32 mouse cellular contexts compared by ENCODE assay signal in the genomic region with DNA sequence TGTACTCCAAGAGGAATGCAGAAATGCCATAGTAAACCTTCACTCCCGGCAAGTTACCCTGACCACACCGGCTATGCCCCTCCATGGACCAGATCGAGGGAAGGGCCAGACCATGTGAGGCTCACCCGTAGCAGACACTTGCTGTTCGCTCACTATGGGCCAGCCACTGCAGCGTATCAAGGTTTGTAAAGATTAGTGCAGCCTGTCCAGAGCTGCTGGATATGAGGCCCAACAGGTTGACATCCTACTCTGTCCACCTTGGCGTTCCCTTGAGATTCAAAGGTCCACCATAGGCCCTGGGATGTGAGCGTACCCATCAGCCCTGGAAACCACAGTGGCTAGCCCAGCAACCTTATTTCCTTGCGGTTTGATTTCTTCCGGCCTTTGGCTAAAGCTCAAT. TPM values are rescaled to one million over a fixed set of nuclear protein-coding genes. Genes with fewer than 3 reads are reported as not detected.
DNase-seq lines count a peak whose midpoint lies in the region; ATAC-seq and TF ChIP-seq lines count a peak whose summit lies in the region.
"Had no signal": no experiment of that assay in that cellular context is flagged by ENCODE, and none has a peak within 500 bp of the region (broad histone marks: within the 10 kb centered on the region; RNA-seq: fewer than 3 reads in every experiment).

No protein-coding gene starts in this region.

- TF ChIP-seq EP300 in lung, postnatal 0 days (IDR thresholded peaks at IDR 0.05) = no peak

- TF ChIP-seq CTCF in lung, postnatal 0 days (IDR thresholded peaks at IDR 0.05) = no peak

- H3K27me3 ChIP-seq in heart, embryonic 15.5 days = peaks cover 81% of the 10 kb centered on the region
- peaks cover 31% of the 10 kb centered on the region for H3K27me3 ChIP-seq in midbrain, embryonic 11.5 days (ENCODE audit: control insufficient read depth, insufficient read depth, low read length)
- H3K27me3 ChIP-seq in midbrain, embryonic 14.5 days (ENCODE audit: control insufficient read depth, insufficient read depth, low read length) = peaks cover 46% of the 10 kb centered on the region
- peaks cover 63% of the 10 kb centered on the region for H3K27me3 ChIP-seq in hindbrain, embryonic 13.5 days
- H3K27me3 ChIP-seq in limb, embryonic 14.5 days (ENCODE audit: control insufficient read depth, insufficient read depth, low read length) = peaks cover 39% of the 10 kb centered on the region
- H3K27me3 ChIP-seq in lung, postnatal 0 days (replicated peaks; ENCODE audit: insufficient read depth, low read length) = peaks cover 27% of the 10 kb centered on the region; the same call in 1 of the 2 replicates

- H3K4me2 ChIP-seq in heart, embryonic 15.5 days = 0 out of 2 replicates have a peak overlapping the region, but pooled peaks have one; percentile 78
- H3K4me2 ChIP-seq in midbrain, embryonic 11.5 days = no peak overlapping the region
- H3K4me2 ChIP-seq in midbrain, embryonic 14.5 days (ENCODE audit: low read length) = no peak overlapping the region
- peak overlapping the region; percentile 62; the same call in 1 of the 2 replicates for H3K4me2 ChIP-seq in hindbrain, embryonic 13.5 days
- H3K4me2 ChIP-seq in limb, embryonic 14.5 days (replicated peaks; ENCODE audit: low read depth, low read length, severe bottlenecking) = no peak overlapping the region
- no peak overlapping the region for H3K4me2 ChIP-seq in lung, postnatal 0 days (replicated peaks; ENCODE audit: low read depth, low read length)

- DNase-seq in heart, adult 18-20 months = no peak
- DNase-seq in midbrain, embryonic 11.5 days (ENCODE audit: low spot score, missing footprints) = peak; percentile 92
- no peak for DNase-seq in midbrain, embryonic 14.5 days
- DNase-seq in limb, embryonic 14.5 days (ENCODE audit: low spot score) = no peak
- no peak for DNase-seq in lung, postnatal 0 days (ENCODE audit: low spot score)
- DNase-seq: adrenal gland, postnatal 36 days; cerebellum, adult 18-20 months; gastrocnemius, adult 2 months; gastrocnemius, postnatal 36 days; heart, adult 2 months; heart, postnatal 14 days; kidney, adult 11 months; kidney, postnatal 14 days; layer of hippocampus, adult 9-11 months; lung, postnatal 36 days had no signal

- H3K36me3 ChIP-seq in heart, embryonic 15.5 days = no peaks in the 10 kb centered on the region
- H3K36me3 ChIP-seq in midbrain, embryonic 11.5 days (ENCODE audit: control insufficient read depth, insufficient read depth, low read length) = no peaks in the 10 kb centered on the region; the same call in 1 of the 2 replicates
- no peaks in the 10 kb centered on the region for H3K36me3 ChIP-seq in midbrain, embryonic 14.5 days (ENCODE audit: control insufficient read depth, insufficient read depth, low read length)
- H3K36me3 ChIP-seq in hindbrain, embryonic 13.5 days = peaks cover 4% of the 10 kb centered on the region; the same call in 1 of the 2 replicates
- 0 out of 2 replicates have a peak, but pooled peaks cover 12% of the 10 kb centered on the region for H3K36me3 ChIP-seq in limb, embryonic 14.5 days (ENCODE audit: control insufficient read depth, insufficient read depth, low read length)
- no peaks in the 10 kb centered on the region; the same call in 1 of the 2 replicates for H3K36me3 ChIP-seq in lung, postnatal 0 days (ENCODE audit: insufficient read depth, low read length)
- H3K36me3 ChIP-seq: midbrain, embryonic 13.5 days had no signal

- H3K4me3 ChIP-seq in heart, embryonic 15.5 days = no peak overlapping the region
- H3K4me3 ChIP-seq in midbrain, embryonic 11.5 days (ENCODE audit: low read depth, low read length) = no peak overlapping the region
- H3K4me3 ChIP-seq in midbrain, embryonic 14.5 days (replicated peaks; ENCODE audit: low read depth, low read length) = no peak overlapping the region
- peak overlapping the region; percentile 45; the same call in 1 of the 2 replicates for H3K4me3 ChIP-seq in hindbrain, embryonic 13.5 days
- 0 out of 2 replicates have a peak overlapping the region, but pooled peaks have one; percentile 41 for H3K4me3 ChIP-seq in limb, embryonic 14.5 days (replicated peaks; ENCODE audit: low read length)
- H3K4me3 ChIP-seq in lung, postnatal 0 days (ENCODE audit: low read depth, low read length) = no peak overlapping the region; the same call in 1 of the 2 replicates
- H3K4me3 ChIP-seq: heart, adult 2 months had no signal

- H3K27ac ChIP-seq in heart, embryonic 15.5 days = no peak overlapping the region
- H3K27ac ChIP-seq in midbrain, embryonic 11.5 days (ENCODE audit: low read depth, low read length) = no peak overlapping the region
- H3K27ac ChIP-seq in midbrain, embryonic 14.5 days (replicated peaks; ENCODE audit: low read depth, low read length) = no peak overlapping the region
- H3K27ac ChIP-seq in hindbrain, embryonic 13.5 days = no peak overlapping the region
- no peak overlapping the region for H3K27ac ChIP-seq in limb, embryonic 14.5 days (replicated peaks; ENCODE audit: low read depth, low read length)
- no peak overlapping the region for H3K27ac ChIP-seq in lung, postnatal 0 days (ENCODE audit: low read length)
- H3K27ac ChIP-seq: gastrocnemius, adult 2 months; heart, adult 2 months; heart, embryonic 13.5 days; lung, embryonic 15.5 days; midbrain, embryonic 13.5 days had no signal

- no peak for ATAC-seq in heart, embryonic 15.5 days (replicated peaks; ENCODE audit: insufficient number of reproducible peaks, insufficient read depth, low FRiP score, low read depth)
- ATAC-seq in midbrain, embryonic 11.5 days (ENCODE audit: low FRiP score) = no peak
- ATAC-seq in midbrain, embryonic 14.5 days (ENCODE audit: low FRiP score, low TSS enrichment) = no peak
- no peak for ATAC-seq in hindbrain, embryonic 13.5 days (ENCODE audit: low FRiP score)
- no peak for ATAC-seq in limb, embryonic 14.5 days (ENCODE audit: low FRiP score, low read depth)
- ATAC-seq in lung, postnatal 0 days = no peak
- ATAC-seq: CD4-positive, CD25-positive, alpha-beta regulatory T cell, adult 4 months; forebrain, embryonic 14.5 days had no signal

- H3K9ac ChIP-seq in heart, embryonic 15.5 days = no peak overlapping the region
- H3K9ac ChIP-seq in midbrain, embryonic 11.5 days (ENCODE audit: low read length) = no peak overlapping the region
- H3K9ac ChIP-seq in midbrain, embryonic 14.5 days (replicated peaks; ENCODE audit: low read length) = no peak overlapping the region
- no peak overlapping the region for H3K9ac ChIP-seq in hindbrain, embryonic 13.5 days
- H3K9ac ChIP-seq in limb, embryonic 14.5 days (ENCODE audit: low read depth, low read length, severe bottlenecking) = no peak overlapping the region
- H3K9ac ChIP-seq in lung, postnatal 0 days (replicated peaks; ENCODE audit: low read depth) = no peak overlapping the region
- H3K9ac ChIP-seq: lung, embryonic 15.5 days had no signal

- TF ChIP-seq POLR2A in limb, embryonic 14.5 days (IDR thresholded peaks at IDR 0.05; ENCODE audit: borderline replicate concordance, extremely low read depth, insufficient read depth, insufficient read length) = no peak

- H3K4me1 ChIP-seq in heart, embryonic 15.5 days (replicated peaks) = peaks cover 15% of the 10 kb centered on the region
- peaks cover 42% of the 10 kb centered on the region for H3K4me1 ChIP-seq in midbrain, embryonic 11.5 days (ENCODE audit: control insufficient read depth, insufficient read depth, low read length)
- H3K4me1 ChIP-seq in midbrain, embryonic 14.5 days (ENCODE audit: control insufficient read depth, insufficient read depth, low read length) = peaks cover 7% of the 10 kb centered on the region; the same call in 1 of the 2 replicates
- H3K4me1 ChIP-seq in hindbrain, embryonic 13.5 days (replicated peaks) = peaks cover 32% of the 10 kb centered on the region
- peaks cover 11% of the 10 kb centered on the region; the same call in 1 of the 2 replicates for H3K4me1 ChIP-seq in limb, embryonic 14.5 days (ENCODE audit: control insufficient read depth, insufficient read depth, low read length)
- H3K4me1 ChIP-seq in lung, postnatal 0 days (ENCODE audit: insufficient read depth, low read depth, low read length) = no peaks in the 10 kb centered on the region

- H3K9me3 ChIP-seq in heart, embryonic 15.5 days (replicated peaks) = no peaks in the 10 kb centered on the region
- H3K9me3 ChIP-seq in midbrain, embryonic 11.5 days (ENCODE audit: control insufficient read depth, low read length) = no peaks in the 10 kb centered on the region
- H3K9me3 ChIP-seq in midbrain, embryonic 14.5 days (ENCODE audit: control insufficient read depth, low read length) = no peaks in the 10 kb centered on the region
- H3K9me3 ChIP-seq in hindbrain, embryonic 13.5 days = no peaks in the 10 kb centered on the region
- no peaks in the 10 kb centered on the region for H3K9me3 ChIP-seq in limb, embryonic 14.5 days (ENCODE audit: control insufficient read depth, low read length)
- H3K9me3 ChIP-seq in lung, postnatal 0 days (ENCODE audit: low read length) = no peaks in the 10 kb centered on the region
- H3K9me3 ChIP-seq: heart, embryonic 13.5 days; lung, embryonic 15.5 days; midbrain, embryonic 13.5 days had no signal

- WGBS in heart, embryonic 15.5 days = 77% methylated on average over 10 of the region's 10 CpGs
- WGBS in midbrain, embryonic 11.5 days = 64% methylated on average over 10 of the region's 10 CpGs
- 61% methylated on average over 10 of the region's 10 CpGs for WGBS in midbrain, embryonic 14.5 days
- 70% methylated on average over 10 of the region's 10 CpGs for WGBS in hindbrain, embryonic 13.5 days
- 84% methylated on average over 10 of the region's 10 CpGs for WGBS in limb, embryonic 14.5 days
- WGBS in lung, postnatal 0 days = 87% methylated on average over 10 of the region's 10 CpGs

RNA-seq across cellular contexts. Expression of gene Gm47841, which starts 7.3 kb away (rescaled TPM):
- not detected in 2 replicates for polyA plus RNA-seq in heart, embryonic 15.5 days (2015; fragmentation: Nextera tagmentation; extraction: Ambion mirVana)
- not detected for total RNA-seq in heart, adult 18-20 months (2021)
- not detected in 2 replicates for polyA plus RNA-seq in midbrain, embryonic 11.5 days (2014; fragmentation: Nextera tagmentation; extraction: Ambion mirVana)
- not detected in 2 replicates for polyA plus RNA-seq in midbrain, embryonic 14.5 days (2014; fragmentation: Nextera tagmentation; extraction: Ambion mirVana)
- polyA plus RNA-seq in hindbrain, embryonic 13.5 days (2015; fragmentation: Nextera tagmentation; extraction: Ambion mirVana) = not detected in 2 replicates
- polyA plus RNA-seq in limb, embryonic 14.5 days (2012; rRNA removed) = 0.05 TPM in 1 of 2 replicates, not detected in the other
- not detected in 2 replicates for polyA plus RNA-seq in limb, embryonic 14.5 days (2014; fragmentation: Nextera tagmentation; extraction: Ambion mirVana)
- not detected in 2 replicates for polyA plus RNA-seq in lung, postnatal 0 days (2015; fragmentation: Nextera tagmentation; extraction: Ambion mirVana)
- total RNA-seq: common myeloid progenitor, adult 5-6 weeks; gastrocnemius, adult 2 months; gastrocnemius, postnatal 36 days; heart, adult 2 months; heart, postnatal 14 days; megakaryocyte, adult 5-6 weeks had no signal
- polyA plus RNA-seq: adrenal gland, adult 2 months; brain, embryonic 14.5 days; CD4-positive, CD25-positive, alpha-beta regulatory T cell, adult 4 months; forebrain, embryonic 14.5 days; heart, adult 2 months; heart, embryonic 13.5 days; kidney, embryonic 14.5 days; limb, embryonic 11.5 days; liver, embryonic 11.5 days; liver, embryonic 16.5 days; midbrain, embryonic 13.5 days; neural tube, embryonic 11.5 days; stomach, embryonic 14.5 days had no signal

RNA-seq across cellular contexts. Expression of gene Fignl2, which starts 23.8 kb away (rescaled TPM):
- 0.03 and 0.10 TPM in 2 replicates for polyA plus RNA-seq in heart, embryonic 15.5 days (2015; fragmentation: Nextera tagmentation; extraction: Ambion mirVana)
- total RNA-seq in heart, adult 18-20 months (2021) = 1 to 10 TPM; 1.1 to 1.2 TPM
- 1.0 and 1.4 TPM in 2 replicates for polyA plus RNA-seq in midbrain, embryonic 11.5 days (2014; fragmentation: Nextera tagmentation; extraction: Ambion mirVana)
- 0.09 and 0.11 TPM in 2 replicates for polyA plus RNA-seq in midbrain, embryonic 14.5 days (2014; fragmentation: Nextera tagmentation; extraction: Ambion mirVana)
- polyA plus RNA-seq in hindbrain, embryonic 13.5 days (2015; fragmentation: Nextera tagmentation; extraction: Ambion mirVana) = 0.16 and 0.23 TPM in 2 replicates
- polyA plus RNA-seq in limb, embryonic 14.5 days (2012; rRNA removed) = 3.7 and 5.4 TPM in 2 replicates
- 0.15 and 0.17 TPM in 2 replicates for polyA plus RNA-seq in limb, embryonic 14.5 days (2014; fragmentation: Nextera tagmentation; extraction: Ambion mirVana)
- 0.48 and 0.60 TPM in 2 replicates for polyA plus RNA-seq in lung, postnatal 0 days (2015; fragmentation: Nextera tagmentation; extraction: Ambion mirVana)
- total RNA-seq: common myeloid progenitor, adult 5-6 weeks had no signal
- polyA plus RNA-seq: CD4-positive, CD25-positive, alpha-beta regulatory T cell, adult 4 months; forebrain, embryonic 14.5 days had no signal

Comparison
In these comparisons a context has a peak if more than half of its experiments do, and no peak if none do; other contexts are left out.
1. H3K4me2 ChIP-seq: peak in heart, embryonic 15.5 days (single experiment) and hindbrain, embryonic 13.5 days (single experiment); none in midbrain, embryonic 11.5 days (single experiment), midbrain, embryonic 14.5 days (single experiment), limb, embryonic 14.5 days (single experiment) and lung, postnatal 0 days (single experiment).
2. H3K4me3 ChIP-seq: peak in hindbrain, embryonic 13.5 days (single experiment) and limb, embryonic 14.5 days (single experiment); none in heart, embryonic 15.5 days (single experiment), midbrain, embryonic 11.5 days (single experiment), midbrain, embryonic 14.5 days (single experiment) and lung, postnatal 0 days (single experiment).